Mouse (Mus musculus) embryo, embryonic 10 days (tissue): ENCODE results near the gene Klhl35.
A peak's percentile ranks its signal among the peaks of the same experiment; 100 is the strongest.

Experiments
- DNase-seq: peaks from one replicate; pipeline ENCODE4 v3.0.0-alpha.2; 2015; ENCODE audit warnings: low spot score

Gene Klhl35

GRCm38 (mm10) chr7:99452859-99453258, 12.9 kb upstream of the Klhl35 start:
- no peak for DNase-seq

- no peak for DNase-seq
Measured at GRCm38 (mm10) chr7:99454044-99454443, 11.8 kb upstream of the Klhl35 start.

- DNase-seq = no peak
Measured at GRCm38 (mm10) chr7:99458849-99459248, 7.0 kb upstream of the Klhl35 start.

GRCm38 (mm10) chr7:99459888-99460652, 5.7 kb upstream of the Klhl35 start:
- no peak for DNase-seq

GRCm38 (mm10) chr7:99463120-99463519, 2.7 kb upstream of the Klhl35 start:
- DNase-seq = no peak

- peak; percentile 47 for DNase-seq
Measured at GRCm38 (mm10) chr7:99467916-99468282, 2.1 kb downstream of the Klhl35 start.

- peak; percentile 84 for DNase-seq
Measured at GRCm38 (mm10) chr7:99468283-99469132, 2.7 kb downstream of the Klhl35 start.

- no peak for DNase-seq
Measured at GRCm38 (mm10) chr7:99469680-99470405, 4.0 kb downstream of the Klhl35 start.

- no peak for DNase-seq
Measured at GRCm38 (mm10) chr7:99471578-99471977, 5.8 kb downstream of the Klhl35 start.

GRCm38 (mm10) chr7:99473638-99474407, 8.0 kb downstream of the Klhl35 start:
- no peak for DNase-seq

- DNase-seq = peak; percentile 61
Measured at GRCm38 (mm10) chr7:99474836-99475561, 9.2 kb downstream of the Klhl35 start.

- DNase-seq = no peak
Measured at GRCm38 (mm10) chr7:99475562-99475911, 9.7 kb downstream of the Klhl35 start.

- no peak for DNase-seq
Measured at GRCm38 (mm10) chr7:99476558-99477114, 10.8 kb downstream of the Klhl35 start.

GRCm38 (mm10) chr7:99477235-99477634, 11.4 kb downstream of the Klhl35 start:
- DNase-seq = no peak

- DNase-seq = no peak
Measured at GRCm38 (mm10) chr7:99482637-99483036, 16.8 kb downstream of the Klhl35 start.

- DNase-seq = peak; percentile 98
Measured at GRCm38 (mm10) chr7:99483271-99483923, 17.6 kb downstream of the Klhl35 start, which contains the start of gene Rps3. Gene Rps3, minus strand, starts transcription at chr7:99483738.

GRCm38 (mm10) chr7:99483924-99484319, 18.1 kb downstream of the Klhl35 start:
- no peak for DNase-seq

GRCm38 (mm10) chr7:99484679-99485078, 18.9 kb downstream of the Klhl35 start:
- DNase-seq = no peak

- no peak for DNase-seq
Measured at GRCm38 (mm10) chr7:99489708-99490107, 23.9 kb downstream of the Klhl35 start.

- no peak for DNase-seq
Measured at GRCm38 (mm10) chr7:99499128-99499527, 33.3 kb downstream of the Klhl35 start.
